Mouse (Mus musculus) midbrain, postnatal 0 days (tissue): ENCODE data around the gene Gpc6. TPM values are rescaled to one million over a fixed set of nuclear protein-coding genes. Genes with fewer than 3 reads are reported as not detected.

Source experiments
- ATAC-seq: fragments of 200-750 bp; cut with Nextera tagmentation; 2 replicates; pipeline ENCODE4 v1.8.0; 2017; ENCODE audit warnings: moderate number of reproducible peaks, mild to moderate bottlenecking, moderate TSS enrichment, moderate library complexity; ENCODE audit not compliant: low FRiP score
- DNase-seq: peaks from one replicate; pipeline ENCODE4 v3.0.0-alpha.2; 2015; ENCODE audit warnings: low spot score
- H3K27ac ChIP-seq: fragments of 300-500 bp; sonication (generic); 2 replicates; pipeline ENCODE4 v1.5.1; 2014; ENCODE audit warnings: low read depth, mild to moderate bottlenecking, low read length, mixed read lengths
- H3K27me3 ChIP-seq: fragments of 300-500 bp; sonication (generic); 2 replicates; pipeline ENCODE4 v1.6.1; 2014; ENCODE audit warnings: low read length, control low read depth, mixed read lengths; ENCODE audit not compliant: insufficient read depth
- H3K36me3 ChIP-seq: fragments of 300-500 bp; sonication (generic); 2 replicates; pipeline ENCODE4 v1.6.1; 2014; ENCODE audit warnings: low read length, control low read depth, mixed read lengths; ENCODE audit not compliant: insufficient read depth
- H3K4me1 ChIP-seq: fragments of 300-500 bp; sonication (generic); 2 replicates; pipeline ENCODE4 v1.6.1; 2014; ENCODE audit warnings: mild to moderate bottlenecking, control low read depth, antibody characterized with exemption, low read length, mixed read lengths; ENCODE audit not compliant: insufficient read depth
- H3K4me2 ChIP-seq: fragments of 300-500 bp; sonication (generic); 2 replicates; pipeline ENCODE4 v1.6.1; 2014; ENCODE audit warnings: low read depth, mild to moderate bottlenecking, low read length, mixed read lengths; ENCODE audit not compliant: poor library complexity, severe bottlenecking
- H3K4me3 ChIP-seq: fragments of 300-500 bp; sonication (generic); 2 replicates; pipeline ENCODE4 v1.5.1; 2014; ENCODE audit warnings: low read depth, mild to moderate bottlenecking, low read length, moderate library complexity
- H3K9ac ChIP-seq: fragments of 300-500 bp; sonication (generic); replicated peaks from 2 replicates; pipeline ENCODE4 v1.6.1; 2014; ENCODE audit warnings: mild to moderate bottlenecking, low read length, moderate library complexity, mixed read lengths; ENCODE audit not compliant: poor library complexity, severe bottlenecking
- H3K9me3 ChIP-seq: fragments of 300-500 bp; sonication (generic); 2 replicates; pipeline ENCODE4 v1.6.1; 2016; ENCODE audit warnings: low read length, control low read depth
- CTCF ChIP-seq: IDR thresholded peaks from 2 replicates; pipeline ENCODE4 v1.5.1; 2016; ENCODE audit warnings: antibody characterized with exemption, mild to moderate bottlenecking
- WGBS: fragments of 180-500 bp; shearing (Covaris S2); extraction: QIAGEN DNeasy Blood & Tissue Kit; methylation state at CpG from one replicate; pipeline ENCODE4 v1.1.7; 2014; 5-methylcytosine and 5-hydroxymethylcytosine counted together
- polyA plus RNA-seq: library from polyadenylated mRNA; unstranded; fragments of >200 nt; fragmentation: Nextera tagmentation; extraction: Ambion mirVana; gene quantifications from 2 replicates; pipeline ENCODE4 v1.2.1, GENCODE M21; 2015
- total RNA-seq: library from RNA; depleted of rRNA; stranded (reverse); fragments of >200 nt; gene quantifications from 2 replicates; pipeline ENCODE4 v1.2.3, GENCODE M21; 2014

Gene Gpc6
- total and polyA plus RNA-seq, 2 experiments from 2014 or later: 19.3 to 20.3 TPM

GRCm38 (mm10) chr14:117498785-117499184 is 573.7 kb downstream of the Gpc6 start:
- 70% methylated on average over 6 of the region's 6 CpGs for WGBS
- H3K4me2 ChIP-seq: no peak overlapping the region

GRCm38 (mm10) chr14:117499354-117499753 is 574.2 kb downstream of the Gpc6 start:
- no peaks in the 10 kb centered on the region for H3K4me1 ChIP-seq
- no peak overlapping the region for H3K27ac ChIP-seq
- H3K9me3 ChIP-seq: no peaks in the 10 kb centered on the region
- TF ChIP-seq CTCF: no peak
- no peaks in the 10 kb centered on the region for H3K27me3 ChIP-seq
- DNase-seq: no peak
- no peaks in the 10 kb centered on the region for H3K36me3 ChIP-seq
- ATAC-seq: no peak
- 78% methylated on average over 4 of the region's 4 CpGs for WGBS
- H3K9ac ChIP-seq: no peak overlapping the region
- H3K4me2 ChIP-seq: no peak overlapping the region
- H3K4me3 ChIP-seq: no peak overlapping the region

More at GRCm38 (mm10) chr14:117498785-117499184, 573.7 kb downstream of the Gpc6 start:
- TF ChIP-seq CTCF: no peak
- Histone ChIP-seq H3K27ac (no peak overlapping the region), H3K4me1 (no peaks in the 10 kb centered on the region), H3K27me3 (no peaks in the 10 kb centered on the region), H3K9ac (no peak overlapping the region), H3K9me3 (no peaks in the 10 kb centered on the region), H3K36me3 (no peaks in the 10 kb centered on the region), H3K4me3 (no peak overlapping the region)
- no peak for ATAC-seq
- DNase-seq: no peak

- Histone ChIP-seq H3K9me3 (no peaks in the 10 kb centered on the region), H3K4me2 (no peak overlapping the region), H3K27me3 (no peaks in the 10 kb centered on the region), H3K4me3 (no peak overlapping the region), H3K9ac (no peak overlapping the region), H3K27ac (no peak overlapping the region), H3K36me3 (no peaks in the 10 kb centered on the region), H3K4me1 (no peaks in the 10 kb centered on the region)
- no peak for TF ChIP-seq CTCF
- ATAC-seq: no peak
- WGBS: 77% methylated on average over 2 of the region's 2 CpGs
- DNase-seq: no peak
Measured at GRCm38 (mm10) chr14:117514829-117515228, 589.7 kb downstream of the Gpc6 start.

GRCm38 (mm10) chr14:117519574-117519973 is 594.5 kb downstream of the Gpc6 start:
- no peaks in the 10 kb centered on the region for H3K9me3 ChIP-seq
- peak overlapping the region; percentile 32; the same call in 1 of the 2 replicates for H3K27ac ChIP-seq
- DNase-seq (peak; percentile 53), ATAC-seq (no peak)
- TF ChIP-seq CTCF: no peak
- no peaks in the 10 kb centered on the region for H3K4me1 ChIP-seq
- no peak overlapping the region for H3K4me3 ChIP-seq
- H3K27me3 ChIP-seq: no peaks in the 10 kb centered on the region
- H3K36me3 ChIP-seq: no peaks in the 10 kb centered on the region
- 57% methylated on average over 8 of the region's 8 CpGs for WGBS
- no peak overlapping the region for H3K9ac ChIP-seq
- H3K4me2 ChIP-seq: no peak overlapping the region

- Histone ChIP-seq H3K4me3 (no peak overlapping the region), H3K36me3 (no peaks in the 10 kb centered on the region), H3K9ac (no peak overlapping the region), H3K27me3 (no peaks in the 10 kb centered on the region), H3K4me1 (no peaks in the 10 kb centered on the region), H3K27ac (no peak overlapping the region), H3K9me3 (no peaks in the 10 kb centered on the region), H3K4me2 (no peak overlapping the region)
- DNase-seq: no peak
- 91% methylated on average over 2 of the region's 2 CpGs for WGBS
- ATAC-seq: no peak
- no peak for TF ChIP-seq CTCF
Measured at GRCm38 (mm10) chr14:117520706-117521105, 595.6 kb downstream of the Gpc6 start.

- Histone ChIP-seq H3K9ac (no peak overlapping the region), H3K27me3 (no peaks in the 10 kb centered on the region), H3K9me3 (no peaks in the 10 kb centered on the region), H3K4me3 (no peak overlapping the region), H3K4me2 (no peak overlapping the region), H3K36me3 (no peaks in the 10 kb centered on the region), H3K27ac (no peak overlapping the region), H3K4me1 (no peaks in the 10 kb centered on the region)
- ATAC-seq: no peak
- WGBS: 87% methylated on average over 6 of the region's 6 CpGs
- no peak for DNase-seq
- TF ChIP-seq CTCF: no peak
Measured at GRCm38 (mm10) chr14:117525133-117525532, 600.0 kb downstream of the Gpc6 start.
